Mouse (Mus musculus) hindbrain, embryonic 14.5 days (tissue): ENCODE measurements at regions not wholly inside any gene's neighbourhood (a gene's known extent, or its start where the extent isn't known, plus 50 kb on each side); places are given as distances from the start of the nearest gene placed in this dataset.

Experiments
- ATAC-seq: fragments of 200-750 bp; cut with Nextera tagmentation; 2 replicates; pipeline ENCODE4 v1.8.0; 2017; ENCODE audit warnings: moderate number of reproducible peaks, mild to moderate bottlenecking, moderate TSS enrichment, moderate library complexity; ENCODE audit not compliant: low FRiP score
- DNase-seq: peaks from one replicate; pipeline ENCODE4 v3.0.0-alpha.2; 2015; ENCODE audit warnings: low spot score
- H3K27ac ChIP-seq: fragments of 300-500 bp; sonication (generic); 2 replicates; pipeline ENCODE4 v1.5.1; 2014; ENCODE audit warnings: mild to moderate bottlenecking, moderate library complexity
- H3K27me3 ChIP-seq: fragments of 300-500 bp; sonication (generic); 2 replicates; pipeline ENCODE4 v1.6.1; 2014; ENCODE audit warnings: mild to moderate bottlenecking, low read length, mixed read lengths; ENCODE audit not compliant: control insufficient read depth, insufficient read depth
- H3K36me3 ChIP-seq: fragments of 300-500 bp; sonication (generic); replicated peaks from 2 replicates; pipeline ENCODE4 v1.6.1; 2014; ENCODE audit not compliant: control insufficient read depth, insufficient read depth
- H3K4me1 ChIP-seq: fragments of 300-500 bp; sonication (generic); replicated peaks from 2 replicates; pipeline ENCODE4 v1.6.1; 2014; ENCODE audit warnings: antibody characterized with exemption, low read length, mixed read lengths; ENCODE audit not compliant: control insufficient read depth, insufficient read depth
- H3K4me2 ChIP-seq: fragments of 300-500 bp; sonication (generic); replicated peaks from 2 replicates; pipeline ENCODE4 v1.6.1; 2014; ENCODE audit warnings: mild to moderate bottlenecking, moderate library complexity
- H3K4me3 ChIP-seq: fragments of 300-500 bp; sonication (generic); replicated peaks from 2 replicates; pipeline ENCODE4 v1.5.1; 2014; ENCODE audit warnings: mild to moderate bottlenecking, low read length
- H3K9ac ChIP-seq: fragments of 300-500 bp; sonication (generic); 2 replicates; pipeline ENCODE4 v1.6.1; 2014
- H3K9me3 ChIP-seq: fragments of 300-500 bp; sonication (generic); 2 replicates; pipeline ENCODE4 v1.6.1; 2016; ENCODE audit warnings: low read length; ENCODE audit not compliant: control insufficient read depth
- WGBS: fragments of 180-500 bp; shearing (Covaris S2); extraction: QIAGEN DNeasy Blood & Tissue Kit; methylation state at CpG from one replicate; pipeline ENCODE4 v1.1.7; 2014; 5-methylcytosine and 5-hydroxymethylcytosine counted together

- ATAC-seq (no peak), DNase-seq (no peak)
- H3K27ac ChIP-seq = no peak overlapping the region
- H3K36me3 ChIP-seq = no peaks in the 10 kb centered on the region
- H3K9me3 ChIP-seq = no peaks in the 10 kb centered on the region
- H3K4me1 ChIP-seq = 0 out of 2 replicates have a peak, but pooled peaks cover 3% of the 10 kb centered on the region
- H3K9ac ChIP-seq = no peak overlapping the region
- H3K27me3 ChIP-seq = no peaks in the 10 kb centered on the region
- H3K4me3 ChIP-seq = no peak overlapping the region
- no peak overlapping the region for H3K4me2 ChIP-seq
- 81% methylated on average over 6 of the region's 6 CpGs for WGBS
Measured at GRCm38 (mm10) chr10:70372411-70373136, 67.7 kb upstream of the Fam13c start.

GRCm38 (mm10) chr10:70373207-70373606 is 67.1 kb upstream of the Fam13c start:
- no peak overlapping the region for H3K4me2 ChIP-seq
- no peaks in the 10 kb centered on the region for H3K9me3 ChIP-seq
- H3K27me3 ChIP-seq = no peaks in the 10 kb centered on the region
- H3K27ac ChIP-seq = no peak overlapping the region
- no peak overlapping the region for H3K4me3 ChIP-seq
- DNase-seq (no peak), ATAC-seq (no peak)
- H3K4me1 ChIP-seq = 0 out of 2 replicates have a peak, but pooled peaks cover 3% of the 10 kb centered on the region
- WGBS = 87% methylated on average over 8 of the region's 8 CpGs
- H3K9ac ChIP-seq = no peak overlapping the region
- H3K36me3 ChIP-seq = no peaks in the 10 kb centered on the region

GRCm38 (mm10) chr10:70373836-70374235 is 66.4 kb upstream of the Fam13c start:
- 89% methylated on average over 5 of the region's 5 CpGs for WGBS
- H3K4me1 ChIP-seq = no peaks in the 10 kb centered on the region
- DNase-seq (no peak), ATAC-seq (no peak)
- no peaks in the 10 kb centered on the region for H3K36me3 ChIP-seq
- no peaks in the 10 kb centered on the region for H3K9me3 ChIP-seq
- no peak overlapping the region for H3K27ac ChIP-seq
- no peaks in the 10 kb centered on the region for H3K27me3 ChIP-seq
- no peak overlapping the region for H3K4me2 ChIP-seq
- no peak overlapping the region for H3K9ac ChIP-seq
- no peak overlapping the region for H3K4me3 ChIP-seq

GRCm38 (mm10) chr10:70374726-70375125 is 65.6 kb upstream of the Fam13c start:
- H3K36me3 ChIP-seq = no peaks in the 10 kb centered on the region
- H3K9me3 ChIP-seq = no peaks in the 10 kb centered on the region
- ATAC-seq = no peak
- DNase-seq = no peak
- H3K27me3 ChIP-seq = no peaks in the 10 kb centered on the region
- H3K4me3 ChIP-seq = no peak overlapping the region
- no peak overlapping the region for H3K27ac ChIP-seq
- H3K9ac ChIP-seq = no peak overlapping the region
- 79% methylated on average over 7 of the region's 7 CpGs for WGBS
- H3K4me1 ChIP-seq = no peaks in the 10 kb centered on the region
- no peak overlapping the region for H3K4me2 ChIP-seq

GRCm38 (mm10) chr10:70380041-70380651 is 60.1 kb upstream of the Fam13c start:
- H3K4me2 ChIP-seq = no peak overlapping the region
- no peaks in the 10 kb centered on the region for H3K36me3 ChIP-seq
- no peaks in the 10 kb centered on the region for H3K4me1 ChIP-seq
- no peak overlapping the region; the same call in 1 of the 2 replicates for H3K27ac ChIP-seq
- WGBS = 18% methylated on average over 7 of the region's 7 CpGs
- ATAC-seq (peak; percentile 64; the same call in 1 of the 2 replicates), DNase-seq (no peak)
- no peaks in the 10 kb centered on the region for H3K27me3 ChIP-seq
- H3K9ac ChIP-seq = no peak overlapping the region
- H3K4me3 ChIP-seq = no peak overlapping the region
- no peaks in the 10 kb centered on the region for H3K9me3 ChIP-seq

- Histone ChIP-seq H3K4me3 (no peak overlapping the region), H3K4me1 (no peaks in the 10 kb centered on the region), H3K36me3 (no peaks in the 10 kb centered on the region), H3K9me3 (no peaks in the 10 kb centered on the region), H3K27ac (no peak overlapping the region), H3K9ac (no peak overlapping the region), H3K27me3 (no peaks in the 10 kb centered on the region), H3K4me2 (no peak overlapping the region)
- 82% methylated on average over 4 of the region's 4 CpGs for WGBS
- ATAC-seq = no peak
- DNase-seq = no peak
Measured at GRCm38 (mm10) chr10:70384689-70385088, 55.6 kb upstream of the Fam13c start.

- peaks cover 8% of the 10 kb centered on the region; the same call in 1 of the 2 replicates for H3K9me3 ChIP-seq
- DNase-seq (no peak), ATAC-seq (no peak)
- 88% methylated on average over 5 of the region's 5 CpGs for WGBS
- H3K27ac ChIP-seq = no peak overlapping the region
- no peaks in the 10 kb centered on the region for H3K4me1 ChIP-seq
- no peak overlapping the region for H3K4me3 ChIP-seq
- no peaks in the 10 kb centered on the region for H3K36me3 ChIP-seq
- H3K9ac ChIP-seq = no peak overlapping the region
- no peaks in the 10 kb centered on the region for H3K27me3 ChIP-seq
- H3K4me2 ChIP-seq = no peak overlapping the region
Measured at GRCm38 (mm10) chr10:70387729-70388128, 52.6 kb upstream of the Fam13c start.
